Mouse (Mus musculus): ENCODE data around the gene Pnmal1. TPM values are rescaled to one million over a fixed set of nuclear protein-coding genes. Genes with fewer than 3 reads are reported as not detected.

The Pnmal1 gene
- total RNA-seq, 2 experiments from 2014 or later: not detected

- peak; percentile 81 for DNase-seq
- H3K4me3 ChIP-seq: no peak overlapping the region
- intact Hi-C loops (cut with DNase I): loop anchor here (1.0 to 2.0 kb wide), 3 partner anchors 18 to 135 kb away; no protein-coding TSS in a partner anchor
- TF ChIP-seq CTCF (IDR thresholded peaks at IDR 0.05): peak; percentile 90
- peak overlapping the region; percentile 9 for H3K27ac ChIP-seq
These were observed 27.4 kb upstream of the Pnmal1 start for GRCm38 (mm10) chr7:16931968-16932627.

GRCm38 (mm10) chr7:16932704-16933577, 26.5 kb upstream of the Pnmal1 start:
- Histone ChIP-seq H3K27ac (peak overlapping the region; percentile 9; the same call in 1 of the 2 replicates), H3K4me3 (no peak overlapping the region)
- intact Hi-C loops (cut with DNase I): loop anchor here (1.0 to 2.0 kb wide), 3 partner anchors 17 to 134 kb away; no protein-coding TSS in a partner anchor
- peak; percentile 41 for DNase-seq
- TF ChIP-seq CTCF (IDR thresholded peaks at IDR 0.05): peak; percentile 60

- TF ChIP-seq CTCF (IDR thresholded peaks at IDR 0.05): peak; percentile 52
- no peak overlapping the region for H3K4me3 ChIP-seq
- intact Hi-C loops (cut with DNase I): no loop called here
- DNase-seq: no peak
- no peak overlapping the region for H3K27ac ChIP-seq
These were observed 22.2 kb upstream of the Pnmal1 start for GRCm38 (mm10) chr7:16937312-16937711.

- intact Hi-C loops (cut with DNase I): no loop called here
- Histone ChIP-seq H3K27ac (no peak overlapping the region), H3K4me3 (no peak overlapping the region)
- no peak for TF ChIP-seq CTCF (IDR thresholded peaks at IDR 0.05)
- no peak for DNase-seq
These were observed 21.2 kb upstream of the Pnmal1 start for GRCm38 (mm10) chr7:16938117-16938791.

- DNase-seq: no peak
- no peak for TF ChIP-seq CTCF (IDR thresholded peaks at IDR 0.05)
- intact Hi-C loops (cut with DNase I): no loop called here
- Histone ChIP-seq H3K4me3 (no peak overlapping the region), H3K27ac (peak overlapping the region; percentile 24; the same call in 1 of the 2 replicates)
These were observed 19.2 kb upstream of the Pnmal1 start for GRCm38 (mm10) chr7:16940292-16940691.

- TF ChIP-seq CTCF (IDR thresholded peaks at IDR 0.05): no peak
- intact Hi-C loops (cut with DNase I): no loop called here
- no peak overlapping the region for H3K4me3 ChIP-seq
- H3K27ac ChIP-seq: no peak overlapping the region
- DNase-seq: no peak
These were observed 16.6 kb upstream of the Pnmal1 start for GRCm38 (mm10) chr7:16942861-16943260.

- intact Hi-C loops (cut with DNase I): no loop called here
These were observed 15.2 kb upstream of the Pnmal1 start, which contains the start of gene Pnmal2 for GRCm38 (mm10) chr7:16944061-16944807. TSS of gene Pnmal2 (plus strand) at chr7:16944682.

GRCm38 (mm10) chr7:16944808-16945315, 14.6 kb upstream of the Pnmal1 start:
- TF ChIP-seq CTCF (IDR thresholded peaks at IDR 0.05): no peak
- Histone ChIP-seq H3K27ac (peak overlapping the region; percentile 41), H3K4me3 (peak overlapping the region; percentile 75)
- intact Hi-C loops (cut with DNase I): no loop called here
- DNase-seq: no peak

More at GRCm38 (mm10) chr7:16944061-16944807, 15.2 kb upstream of the Pnmal1 start, which contains the start of gene Pnmal2:
- Histone ChIP-seq H3K4me3 (peak within 1 kb of the TSS; percentile 75), H3K27ac (peak within 1 kb of the TSS; percentile 41)
- peak; percentile 87 for DNase-seq
- no peak for TF ChIP-seq CTCF (IDR thresholded peaks at IDR 0.05)

- intact Hi-C loops (cut with DNase I): no loop called here
- no peak overlapping the region for H3K27ac ChIP-seq
- no peak for TF ChIP-seq CTCF (IDR thresholded peaks at IDR 0.05)
- no peak for DNase-seq
- H3K4me3 ChIP-seq: peak overlapping the region; percentile 75; the same call in 1 of the 2 replicates
These were observed 14.1 kb upstream of the Pnmal1 start for GRCm38 (mm10) chr7:16945419-16945818.

GRCm38 (mm10) chr7:16946441-16947348, 12.8 kb upstream of the Pnmal1 start:
- peak overlapping the region; percentile 68 for H3K4me3 ChIP-seq
- intact Hi-C loops (cut with DNase I): no loop called here
- peak; percentile 27; the same call in 1 of the 2 replicates for TF ChIP-seq CTCF (IDR thresholded peaks at IDR 0.05)
- DNase-seq: peak; percentile 51
- H3K27ac ChIP-seq: peak overlapping the region; percentile 63

All from gastrocnemius, adult 2 months (tissue).